Mouse (Mus musculus): Measurements from ENCODE around the gene Lrrc36.
A peak's percentile ranks its signal among the peaks of the same experiment; 100 is the strongest.

The Lrrc36 gene

DNA sequence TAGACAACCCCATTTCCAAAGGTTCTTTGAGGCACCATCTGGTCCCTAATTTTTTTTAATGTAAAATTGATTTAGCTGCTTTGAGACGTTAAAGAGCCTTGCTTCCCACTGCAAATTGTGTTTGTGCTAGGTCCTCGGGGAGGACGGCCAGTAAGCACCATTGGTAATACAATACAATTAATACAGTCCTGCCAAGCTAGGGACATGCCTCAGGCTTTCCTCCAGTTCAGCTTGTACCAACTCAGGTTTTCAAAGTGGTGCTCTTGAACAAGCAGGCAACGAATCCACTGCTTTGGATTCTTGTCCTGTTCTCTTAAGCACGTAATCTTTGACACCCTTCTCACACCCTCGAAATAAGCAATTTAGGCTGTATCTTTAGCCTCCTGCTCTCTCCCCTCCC, 19.6 kb downstream of the Lrrc36 start:
- DNase-seq = no peak

DNA sequence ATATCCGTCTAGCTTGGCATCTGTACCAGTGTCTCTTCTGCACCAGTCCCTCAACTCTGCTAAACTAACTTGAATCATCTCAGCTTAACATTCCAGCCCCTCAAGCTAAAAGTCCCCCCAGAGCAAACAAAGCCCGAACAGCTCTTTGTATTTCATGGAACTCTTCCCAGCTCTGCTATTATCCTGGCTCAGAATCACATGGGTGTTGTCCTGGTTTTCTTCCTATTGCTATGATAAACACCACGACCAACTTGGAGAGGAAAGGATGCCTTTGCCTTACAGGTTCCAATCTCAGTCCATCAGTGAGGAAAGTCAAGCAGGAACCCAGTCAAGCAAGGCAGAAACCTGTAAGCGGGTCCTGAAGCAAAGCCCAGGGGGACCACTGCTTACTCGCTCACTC, 20.1 kb downstream of the Lrrc36 start:
- no peak for DNase-seq

DNA sequence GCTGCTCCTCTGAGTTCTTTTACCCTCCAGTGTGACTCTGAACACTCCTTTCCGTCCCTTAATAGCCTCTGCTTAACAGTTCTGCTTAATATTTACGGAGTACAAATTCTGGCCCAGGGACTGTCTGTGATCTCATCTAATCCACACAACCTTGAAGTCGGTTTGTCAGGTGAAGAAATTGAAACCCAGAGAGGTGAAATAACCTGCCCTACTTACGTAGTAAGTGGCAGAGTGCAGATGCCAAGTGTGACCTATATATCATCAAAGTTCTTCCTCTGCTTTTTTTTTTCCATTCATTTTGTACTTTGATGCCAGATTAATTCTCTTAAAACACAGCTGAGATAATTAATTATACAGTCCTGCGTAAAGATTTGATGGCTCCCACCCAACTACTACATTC, 20.8 kb downstream of the Lrrc36 start:
- DNase-seq = no peak

DNA sequence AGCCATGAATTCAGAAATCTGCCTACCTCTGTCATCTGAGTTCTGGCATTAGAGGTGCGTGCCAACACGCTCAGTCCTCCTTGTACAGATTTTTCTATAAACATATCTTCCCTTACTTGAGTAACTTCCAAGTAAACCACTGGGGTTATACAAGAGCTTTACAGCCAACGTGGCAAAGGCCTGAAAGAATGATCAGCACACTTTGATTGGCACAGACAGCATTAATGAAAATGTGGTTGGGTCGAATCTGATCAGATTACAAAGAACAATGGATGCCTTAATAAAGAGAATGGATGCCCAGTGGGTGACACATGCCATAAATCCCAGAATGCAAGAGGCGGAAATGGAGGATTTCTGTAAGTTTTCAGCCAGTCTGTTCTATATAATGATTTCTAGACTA, 22.8 kb downstream of the Lrrc36 start:
- DNase-seq = no peak

DNA sequence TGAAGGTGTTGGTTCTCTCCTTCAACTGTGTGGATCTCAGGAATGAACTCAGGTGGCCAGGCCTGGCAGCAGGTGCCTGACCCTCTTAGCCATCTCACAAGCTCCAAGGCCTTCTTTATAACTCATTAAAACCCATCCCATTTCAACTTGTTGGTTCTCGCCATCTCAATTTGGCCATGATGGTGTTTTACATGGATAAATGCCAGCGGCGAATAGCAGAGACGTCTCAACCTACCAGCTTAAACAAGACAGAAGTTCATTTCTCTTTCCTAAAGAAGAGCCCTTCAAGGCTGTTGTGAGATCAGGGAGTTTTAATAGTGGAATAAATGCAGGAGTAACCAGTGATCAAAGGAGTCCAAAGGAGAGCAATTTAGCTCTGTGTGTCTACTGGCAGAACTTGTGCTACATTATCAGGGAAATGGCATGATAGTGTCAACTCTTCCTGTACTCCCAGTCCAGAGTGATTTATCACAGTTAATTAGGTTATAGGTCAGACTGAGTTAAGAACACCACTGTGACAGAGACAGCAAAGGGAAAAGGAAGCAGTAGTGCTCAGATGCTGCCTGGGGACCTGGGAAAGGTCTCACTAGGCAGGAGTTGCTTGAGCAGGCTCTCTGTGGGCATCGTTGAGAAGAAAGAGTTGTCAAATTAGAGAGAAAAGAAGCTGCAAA, 23.8 kb downstream of the Lrrc36 start:
- no peak for DNase-seq

DNA sequence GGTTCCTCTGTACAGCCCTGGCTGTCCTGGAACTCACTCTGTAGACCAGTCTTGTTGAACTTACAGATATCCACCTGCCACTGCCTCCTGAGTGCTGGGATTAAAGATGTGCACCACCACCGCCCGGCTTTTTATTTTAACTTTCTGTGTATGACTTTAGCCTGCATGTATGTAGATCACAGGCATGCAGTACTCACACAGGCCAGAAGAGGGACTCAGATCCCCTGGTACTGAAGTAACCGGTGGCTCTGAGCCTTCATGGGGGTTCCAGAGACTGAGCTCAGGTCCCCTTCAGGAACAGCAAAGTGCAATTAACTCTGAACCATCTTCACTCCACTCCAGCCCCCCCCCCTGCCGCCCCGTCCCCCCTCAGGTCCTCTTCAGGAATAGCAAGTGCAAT, 25.5 kb downstream of the Lrrc36 start:
- peak; percentile 26 to 75 for DNase-seq

DNA sequence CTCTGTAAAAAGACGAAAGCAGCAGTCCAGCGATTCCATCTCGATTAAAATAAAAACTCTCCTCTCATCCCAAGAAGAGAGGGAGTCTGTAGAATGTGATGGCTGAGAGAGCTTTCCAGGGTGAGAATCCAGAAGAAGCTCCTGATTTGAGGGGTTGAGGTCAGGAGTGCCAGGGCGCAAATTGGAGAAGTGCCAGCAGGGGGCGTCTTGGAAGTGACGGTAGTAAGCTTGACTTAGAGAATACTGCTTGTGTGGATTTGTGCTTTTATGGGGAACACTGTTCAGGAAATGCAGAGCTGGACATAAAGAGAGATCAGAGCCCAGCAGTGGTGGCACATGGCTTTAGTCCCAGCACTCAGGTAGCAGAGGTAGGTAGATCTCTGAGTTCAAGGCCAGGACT, 28.1 kb downstream of the Lrrc36 start:
- DNase-seq = peak; percentile 17 to 70

DNA sequence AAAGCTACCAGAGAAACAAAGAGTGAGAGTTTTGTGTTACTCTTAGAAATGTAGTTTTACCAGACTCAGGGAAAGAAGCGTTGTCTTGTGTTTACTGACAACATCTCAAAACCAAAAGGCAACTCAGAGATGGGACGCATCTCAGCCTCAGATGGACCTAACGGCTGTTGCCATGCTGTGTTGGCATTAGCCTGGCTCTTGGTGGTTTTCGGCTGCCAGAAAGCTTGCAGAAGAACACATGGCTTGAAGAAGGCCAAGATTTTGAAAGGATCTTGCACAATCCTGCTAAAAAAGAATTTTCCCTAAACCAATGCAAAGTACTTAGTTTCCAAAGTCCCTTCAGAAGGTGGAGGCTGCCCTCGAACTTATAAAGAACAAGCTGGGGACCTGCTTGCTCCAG, 29.3 kb downstream of the Lrrc36 start:
- no peak for DNase-seq

DNA sequence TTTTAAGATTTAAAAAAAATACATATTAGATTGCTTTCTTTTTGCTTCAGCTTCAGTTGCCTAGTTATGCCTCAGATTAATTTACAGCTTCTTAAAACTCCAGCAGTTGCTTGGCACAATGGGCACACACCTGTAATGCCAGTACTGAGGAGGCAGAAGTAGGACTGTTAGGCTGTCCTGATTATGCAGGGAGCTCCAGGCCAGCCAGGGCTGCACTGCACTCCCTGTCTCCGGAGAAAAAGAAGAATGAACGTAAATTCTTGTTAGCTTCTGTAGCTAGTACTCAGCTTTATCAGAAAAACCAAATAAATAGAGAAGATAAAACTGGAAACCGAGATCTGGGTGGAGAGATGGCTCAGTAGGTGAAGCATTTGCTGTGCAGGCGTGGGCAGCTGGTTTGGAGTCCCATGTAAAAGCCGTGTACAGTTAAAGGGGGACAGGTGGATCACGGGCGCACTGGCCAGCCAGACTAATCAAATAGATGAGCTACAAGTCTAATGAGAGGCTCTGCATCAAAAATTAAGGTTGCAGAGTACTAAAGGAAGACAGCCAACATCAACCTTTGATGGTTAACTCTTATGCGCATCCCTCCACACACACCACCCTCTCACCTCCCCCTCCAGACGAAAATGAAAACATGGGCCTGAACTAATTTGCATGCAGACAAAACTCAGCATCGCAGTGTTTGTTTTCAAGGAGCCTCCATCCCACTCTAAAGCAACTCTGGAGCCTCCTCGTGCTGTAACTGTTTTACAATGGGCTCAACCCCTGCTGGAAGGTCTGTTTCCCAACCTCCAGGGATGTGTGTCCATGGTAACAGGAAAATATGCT, 32.1 kb downstream of the Lrrc36 start:
- no peak for DNase-seq

DNA sequence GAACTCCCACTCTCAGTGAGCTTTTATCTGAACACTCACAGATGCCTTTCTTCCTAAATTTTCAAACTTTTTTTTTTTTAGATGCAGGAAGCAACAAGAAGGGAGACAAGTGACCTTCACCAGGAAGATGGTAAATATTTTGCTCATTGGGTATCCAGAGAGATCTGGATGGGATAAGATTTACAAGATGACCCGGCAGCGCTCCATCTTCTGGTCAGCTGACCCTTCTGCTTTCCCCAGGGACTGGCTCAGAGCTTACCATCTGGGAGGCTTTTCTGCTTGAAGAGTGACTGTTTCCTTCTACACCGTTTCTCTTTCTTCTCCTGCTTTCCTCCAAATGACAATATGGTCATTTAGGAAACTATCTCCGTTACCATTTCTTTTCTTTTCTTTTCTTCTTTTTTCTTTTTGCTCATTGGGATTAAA, 32.8 kb downstream of the Lrrc36 start:
- DNase-seq = peak; percentile 20 to 23

DNA sequence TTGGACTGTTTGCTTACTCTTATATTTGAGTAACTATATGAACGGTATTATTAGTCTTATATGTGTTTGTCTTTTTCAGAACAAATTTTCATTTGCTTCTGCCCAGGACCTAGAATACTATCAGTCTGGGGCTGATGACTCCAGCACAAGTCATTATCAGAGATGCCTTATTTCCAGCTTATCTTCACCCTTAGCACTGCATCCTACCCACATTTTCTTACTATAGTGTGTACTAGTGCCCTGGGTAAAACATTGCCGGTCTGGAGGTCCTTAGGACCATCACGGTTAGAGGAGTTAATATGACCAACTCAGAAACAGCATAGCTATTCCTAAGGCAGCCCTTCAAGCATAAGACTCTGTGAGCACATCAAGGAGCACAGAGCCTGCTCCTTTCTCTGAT, 34.8 kb downstream of the Lrrc36 start:
- DNase-seq = no peak

DNA sequence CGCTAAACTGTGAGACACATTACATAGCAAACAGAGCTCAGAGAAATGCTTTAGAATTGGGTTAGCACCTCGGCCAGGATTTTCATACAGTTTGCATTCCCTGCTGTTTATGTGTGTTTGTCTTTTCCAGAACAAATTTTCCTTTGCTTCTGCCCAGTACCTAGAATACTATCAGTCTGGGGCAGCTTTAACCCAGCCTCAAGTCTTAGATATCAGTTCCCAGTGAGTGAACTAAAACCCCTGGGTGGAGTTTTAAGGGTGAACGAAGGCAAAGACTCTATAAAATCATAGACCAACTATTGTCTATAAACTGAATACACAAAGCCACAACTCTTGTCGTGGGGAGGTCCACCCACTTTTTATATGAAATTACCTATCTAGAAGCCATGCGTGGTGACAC, 35.2 kb downstream of the Lrrc36 start:
- no peak for DNase-seq

DNA sequence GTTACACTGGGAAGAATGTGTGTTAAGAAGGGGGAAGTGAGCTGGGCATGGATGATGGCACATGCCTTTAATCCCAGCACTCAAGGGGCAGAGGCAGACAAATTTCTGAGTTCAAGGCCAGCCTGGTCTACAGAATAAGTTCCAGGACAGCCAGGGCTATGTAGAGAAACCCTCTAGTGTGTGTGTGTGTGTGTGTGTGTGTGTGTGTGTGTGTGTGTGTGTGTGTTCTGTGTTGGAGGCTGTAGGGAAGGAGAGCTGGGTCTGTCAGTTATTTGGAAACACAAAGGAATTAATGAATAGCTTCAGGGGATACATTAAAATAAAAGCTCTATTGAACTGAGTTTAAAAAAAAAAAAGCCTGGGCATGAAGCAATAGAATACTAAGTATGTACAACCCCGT, 37.6 kb downstream of the Lrrc36 start:
- DNase-seq = no peak

DNA sequence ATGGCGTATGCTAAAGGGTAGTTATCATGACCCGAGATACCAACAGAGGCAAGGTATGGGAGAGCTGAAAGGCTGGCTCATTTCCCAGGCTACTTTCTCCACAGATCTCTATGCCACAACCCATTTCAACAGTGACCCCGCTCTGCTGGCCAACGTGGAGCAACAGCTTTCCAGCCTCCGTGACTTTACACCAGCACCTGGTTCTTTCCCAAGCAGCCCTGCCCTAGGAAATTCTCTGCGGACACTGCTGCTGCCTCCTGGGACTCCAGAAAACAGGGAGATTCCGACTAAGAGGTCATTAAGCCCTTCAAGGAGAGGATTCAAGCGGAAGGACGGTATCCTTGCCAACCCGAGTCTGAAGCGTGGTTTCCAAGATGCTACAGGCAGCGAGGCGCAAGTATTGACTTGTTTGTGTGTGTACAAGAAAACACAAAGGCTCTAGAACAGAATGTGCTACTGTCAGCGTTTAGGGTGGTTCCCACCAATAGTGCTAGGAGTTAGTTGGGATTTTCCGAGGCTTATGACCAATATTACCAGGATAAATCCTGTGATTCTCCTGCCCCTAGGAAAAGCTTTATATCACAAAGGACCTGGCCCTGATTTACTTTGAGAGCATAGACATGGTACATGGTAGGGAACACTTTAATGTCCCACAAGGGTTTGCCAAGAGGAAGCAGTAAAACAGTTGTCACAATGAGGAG, 38.7 kb downstream of the Lrrc36 start:
- no peak for DNase-seq

DNA sequence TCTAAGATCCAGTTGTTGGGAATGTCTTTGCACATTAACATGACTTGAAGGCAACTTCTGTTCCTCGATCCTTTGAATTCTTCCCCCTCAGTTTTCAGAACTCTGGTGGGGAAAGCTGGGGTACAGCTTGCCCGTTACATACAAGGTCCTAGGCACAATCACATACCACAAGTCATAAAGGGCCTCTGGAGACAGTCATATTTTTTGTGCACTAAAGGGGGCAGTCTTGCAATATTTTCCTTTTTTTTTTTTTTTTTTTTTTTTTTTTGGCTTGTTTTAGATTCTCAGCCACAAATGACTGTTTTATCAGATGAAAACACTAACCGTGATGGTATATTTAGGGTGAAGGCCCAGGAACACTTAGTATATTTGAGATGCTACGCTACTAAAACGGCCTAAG, 39.9 kb downstream of the Lrrc36 start:
- no peak for DNase-seq

DNA sequence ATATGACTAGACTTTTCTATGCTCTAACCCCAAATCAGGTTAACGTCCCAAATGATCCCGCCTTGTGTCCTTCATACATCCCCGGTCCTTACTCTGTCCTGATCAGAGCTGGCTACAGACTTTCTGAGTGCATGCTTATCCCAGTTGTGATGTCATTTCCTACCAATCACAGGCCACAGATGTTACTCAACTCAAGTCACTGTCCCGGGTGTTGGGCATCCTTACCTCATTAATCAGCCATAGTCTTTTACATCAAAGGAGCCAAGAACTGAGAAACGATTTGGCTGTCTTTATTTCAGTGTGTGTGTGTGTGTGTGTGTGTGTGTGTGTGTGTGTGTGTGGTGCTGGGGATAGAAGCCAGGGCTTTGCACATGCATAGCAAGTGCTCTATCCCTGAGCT, 40.7 kb downstream of the Lrrc36 start:
- DNase-seq = no peak

DNA sequence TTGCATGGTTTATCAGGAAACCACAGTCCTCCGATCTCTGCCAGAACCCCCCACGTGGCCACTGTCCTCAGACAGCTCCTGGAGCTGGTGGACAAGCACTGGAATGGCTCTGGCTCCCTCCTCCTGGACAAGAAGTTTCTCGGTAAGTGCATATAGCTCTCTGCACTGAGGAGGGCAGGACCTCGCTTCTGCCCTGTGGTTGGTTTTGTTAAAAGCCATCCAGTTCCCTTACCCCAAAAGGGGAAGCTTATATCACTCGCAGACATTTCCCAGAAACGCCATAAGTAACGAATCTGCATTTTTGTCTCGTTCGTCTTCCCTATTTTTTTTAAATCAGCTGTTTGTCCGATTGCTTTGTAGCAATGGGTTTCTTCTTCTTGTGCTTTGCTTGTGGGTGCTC, 41.8 kb downstream of the Lrrc36 start:
- no peak for DNase-seq

DNA sequence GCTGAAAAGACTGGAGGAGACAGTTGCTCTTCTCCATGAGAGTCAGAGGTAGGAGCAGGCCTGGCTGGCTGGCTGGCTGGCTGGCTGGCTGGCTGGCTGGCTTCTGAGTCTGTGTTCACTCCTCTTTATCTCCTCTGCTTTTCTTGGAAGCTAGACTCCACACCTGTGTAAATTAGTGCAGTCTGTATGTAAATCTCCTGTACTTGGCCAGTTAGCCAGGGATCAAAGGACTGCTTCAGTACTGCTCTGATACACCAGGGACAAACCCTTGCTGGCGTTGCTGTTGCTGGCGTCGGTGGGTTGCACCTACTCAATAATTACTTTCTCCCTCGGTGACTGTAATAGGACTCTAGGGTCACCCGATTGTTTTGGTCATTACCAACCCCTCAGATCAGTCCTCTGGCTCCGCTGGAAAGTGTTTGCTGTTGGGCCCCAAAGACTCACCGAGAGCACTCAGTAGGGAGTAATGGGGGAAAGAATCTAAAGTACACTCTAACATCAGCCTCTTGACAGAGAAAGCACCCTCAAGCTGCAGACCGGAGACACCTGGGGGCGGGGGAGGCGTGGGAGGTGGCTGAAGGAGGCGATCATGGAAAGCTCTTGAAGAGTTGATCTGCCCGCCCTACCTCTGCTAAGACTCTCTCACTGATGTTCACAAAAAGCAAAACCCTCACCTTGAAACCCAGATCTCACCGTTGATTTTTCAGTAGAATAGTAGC, 47.9 kb downstream of the Lrrc36 start:
- no peak for DNase-seq

DNA sequence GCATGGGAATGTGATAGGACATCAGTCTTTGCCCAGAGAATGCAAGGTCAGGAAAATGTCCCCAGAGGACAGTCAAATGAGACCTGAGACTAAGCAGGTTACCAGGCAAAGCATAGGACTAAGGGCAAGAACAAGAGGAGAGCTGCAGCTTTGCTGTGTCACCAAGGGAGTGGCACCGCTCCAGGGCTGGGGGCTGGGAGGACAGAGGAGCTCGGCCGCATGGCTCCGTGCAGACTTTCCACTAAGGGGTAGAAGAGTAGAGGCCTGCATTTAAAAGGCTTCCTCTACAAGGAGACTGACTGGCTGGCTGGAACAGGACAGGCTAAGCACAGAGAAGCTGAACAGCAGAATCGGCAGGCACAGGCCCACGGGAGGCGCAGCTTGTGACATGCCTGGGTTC, 51.2 kb downstream of the Lrrc36 start:
- no peak for DNase-seq

DNA sequence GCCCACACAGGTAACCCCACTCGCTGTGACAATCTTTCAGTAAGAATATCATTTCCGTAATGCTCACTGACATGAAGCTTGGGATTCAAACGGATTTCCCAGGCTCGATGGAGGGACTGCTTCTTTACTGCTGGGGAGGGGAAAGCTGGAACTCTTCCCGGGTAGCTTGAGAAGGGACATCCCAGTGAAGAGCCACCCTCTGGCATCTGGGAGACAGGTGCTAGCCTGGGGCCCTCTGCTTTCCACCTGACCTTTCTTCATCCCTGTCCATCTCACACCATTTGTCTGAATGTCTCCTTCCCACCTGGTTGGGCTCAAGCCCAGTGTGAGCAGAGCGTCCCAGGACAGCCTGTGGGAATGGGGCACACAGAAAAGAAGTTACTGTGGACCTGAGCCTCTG, 52.9 kb downstream of the Lrrc36 start:
- no peak for DNase-seq

DNA sequence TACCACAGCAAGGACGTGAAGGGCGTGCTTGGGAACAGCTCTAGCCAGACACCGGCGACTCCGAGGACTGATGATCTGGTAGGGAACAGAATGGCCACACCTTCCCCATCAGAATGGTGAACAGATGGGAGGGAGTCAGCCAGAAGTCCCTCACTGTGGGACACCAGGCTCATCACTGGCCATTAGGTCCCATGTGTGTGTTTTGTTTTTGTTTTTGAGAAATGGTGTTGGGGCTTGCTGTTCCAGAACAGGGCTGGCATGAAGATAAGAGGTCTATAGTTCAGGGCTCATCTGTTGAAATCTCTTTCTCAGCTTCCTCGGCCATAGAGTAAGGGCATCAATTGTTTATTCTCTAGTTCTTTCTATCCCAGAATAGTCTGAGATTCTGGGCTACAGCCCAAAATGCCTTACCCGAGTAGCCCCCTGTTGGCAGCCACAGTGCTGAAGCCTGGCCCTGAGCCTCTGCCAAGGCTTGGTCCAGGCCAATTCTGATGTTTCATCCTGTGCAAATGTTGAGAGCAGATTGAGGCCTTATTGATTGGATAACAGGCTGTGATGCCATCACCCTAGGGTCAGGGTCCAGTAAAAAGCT, 53.4 kb downstream of the Lrrc36 start:
- no peak for DNase-seq

DNA sequence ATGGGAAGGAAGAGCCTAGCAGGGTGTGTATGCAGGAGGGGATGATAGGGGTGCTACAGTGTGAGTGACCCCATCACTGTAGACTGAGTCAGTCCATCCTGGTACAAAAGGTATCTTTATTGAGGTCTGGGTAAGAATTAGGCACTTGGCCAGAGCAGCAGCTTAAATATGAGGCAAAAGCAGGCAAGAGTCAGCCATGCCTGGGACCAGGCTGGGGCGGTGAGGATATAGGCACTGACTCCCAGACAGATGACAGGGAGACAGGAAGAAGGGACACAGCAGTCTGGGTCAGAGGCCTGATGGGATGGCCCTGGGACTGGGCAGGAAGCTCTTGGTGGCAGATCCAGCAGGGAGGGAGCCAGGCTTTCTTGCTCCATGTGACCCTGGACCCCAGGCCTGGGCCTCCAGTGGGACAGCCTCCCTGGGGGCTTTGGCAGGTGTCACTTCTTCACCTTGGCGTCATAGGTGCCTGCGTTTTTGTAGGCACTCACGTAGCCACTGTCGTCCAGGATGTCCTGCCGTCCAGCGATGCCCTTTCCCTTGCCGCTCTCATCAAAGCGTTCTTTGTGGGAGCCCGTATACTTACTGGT, 54.1 kb downstream of the Lrrc36 start:
- DNase-seq = no peak
